Mouse (Mus musculus) kidney, adult 2 months (tissue): ENCODE measurements around the gene Gpr158.

Experiments used
- CTCF ChIP-seq: fragments of 200-500 bp; conservative IDR thresholded peaks from 2 replicates; pipeline ENCODE4 v1.5.1; 2011; ENCODE audit warnings: low read depth, mild to moderate bottlenecking, control low read depth, low read length, moderate library complexity, mixed read lengths; ENCODE audit not compliant: insufficient read depth, insufficient read length
- POLR2A ChIP-seq: fragments of 200-500 bp; IDR thresholded peaks from one replicate; pipeline ENCODE4 v1.6.1; 2011; ENCODE audit warnings: low read depth, low read length, control low read depth

DNA sequence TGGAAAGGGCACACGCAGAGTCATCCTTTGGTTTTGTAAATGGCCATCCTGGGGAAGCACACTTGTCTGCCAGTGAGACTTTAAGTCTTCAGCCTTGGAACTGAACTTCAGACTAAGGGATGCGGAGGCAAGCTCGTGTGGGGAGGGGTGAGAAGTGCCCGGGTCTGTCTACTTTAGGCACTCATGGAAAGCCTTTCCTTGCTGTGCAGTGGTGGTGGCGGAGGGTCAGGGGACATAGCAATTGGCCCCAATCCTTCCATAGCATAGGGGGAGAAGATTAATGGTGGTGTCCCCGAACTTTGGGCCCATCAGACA, 1.8 kb downstream of the Gpr158 start:
- TF ChIP-seq CTCF (no peak), POLR2A (no peak)
